In the genomic region with DNA sequence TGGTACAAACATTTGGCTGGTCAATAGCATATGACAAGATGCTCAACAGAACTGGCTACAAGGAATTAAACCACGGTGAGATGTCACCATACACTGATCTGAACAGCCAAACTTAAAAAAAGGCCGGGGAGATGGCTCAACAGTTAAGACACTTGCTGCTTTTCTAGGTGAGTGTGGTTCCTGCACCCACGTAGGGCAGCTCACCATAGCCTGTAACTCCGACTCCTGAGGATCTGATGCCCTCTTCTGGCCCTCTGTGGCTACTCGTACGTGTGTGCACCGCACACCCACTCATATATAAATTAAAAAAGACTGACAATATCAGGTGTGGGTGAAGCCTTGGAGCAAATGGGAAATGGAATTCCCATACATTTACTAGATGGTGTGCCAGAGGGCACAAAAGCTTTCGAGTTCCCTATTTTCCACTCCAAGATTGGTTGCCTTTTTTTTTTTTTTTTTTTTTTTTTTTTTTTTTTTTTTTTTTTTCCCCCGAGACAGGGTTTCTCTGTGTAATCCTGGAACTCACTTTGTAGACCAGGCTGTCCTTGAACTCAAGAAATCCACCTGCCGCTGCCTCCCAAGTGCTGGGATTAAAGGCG, we compare ENCODE assay signal across 12 mouse cellular contexts. TPM values are rescaled to one million over a fixed set of nuclear protein-coding genes. Genes with fewer than 3 reads are reported as not detected.
DNase-seq lines count a peak whose midpoint lies in the region; ATAC-seq lines count a peak whose summit lies in the region.
"Had no signal": no experiment of that assay in that cellular context is flagged by ENCODE, and none has a peak within 500 bp of the region (broad histone marks: within the 10 kb centered on the region; RNA-seq: fewer than 3 reads in every experiment).

No protein-coding gene starts in this region.

- H3K9ac ChIP-seq in midbrain, embryonic 14.5 days (replicated peaks; ENCODE audit: low read length), result no peak overlapping the region
- H3K9ac ChIP-seq in midbrain, embryonic 16.5 days (ENCODE audit: low read depth, low read length), result no peak overlapping the region
- H3K9ac ChIP-seq in liver, embryonic 12.5 days, result no peak overlapping the region
- H3K9ac ChIP-seq: limb, embryonic 13.5 days had no signal

- H3K27ac ChIP-seq in midbrain, embryonic 14.5 days (replicated peaks; ENCODE audit: low read depth, low read length), result no peak overlapping the region
- H3K27ac ChIP-seq in midbrain, embryonic 16.5 days (ENCODE audit: low read length), result no peak overlapping the region
- no peak overlapping the region for H3K27ac ChIP-seq in liver, embryonic 12.5 days
- H3K27ac ChIP-seq: limb, embryonic 13.5 days had no signal

- 75% methylated on average over 11 of the region's 11 CpGs for WGBS in midbrain, embryonic 14.5 days
- WGBS in midbrain, embryonic 16.5 days, result 76% methylated on average over 11 of the region's 11 CpGs
- WGBS in liver, embryonic 12.5 days (ENCODE audit: insufficient replicate concordance), result 76% methylated on average over 11 of the region's 11 CpGs

- peak; percentile 24 for DNase-seq in adrenal gland, postnatal 14 days
- DNase-seq in adrenal gland, postnatal 25 days, result no peak
- DNase-seq in midbrain, embryonic 14.5 days, result peak; percentile 6
- no peak for DNase-seq in frontal cortex, postnatal 36 days (ENCODE audit: low spot score in 2 of 2)
- DNase-seq: adrenal gland, adult 8-10 months; kidney, postnatal 14 days had no signal

- no peak overlapping the region for H3K4me2 ChIP-seq in midbrain, embryonic 14.5 days (ENCODE audit: low read length)
- H3K4me2 ChIP-seq in midbrain, embryonic 16.5 days (ENCODE audit: low read length), result no peak overlapping the region
- H3K4me2 ChIP-seq in liver, embryonic 12.5 days, result no peak overlapping the region
- H3K4me2 ChIP-seq: limb, embryonic 13.5 days had no signal

- H3K36me3 ChIP-seq in midbrain, embryonic 14.5 days (ENCODE audit: control insufficient read depth, insufficient read depth, low read length), result 0 out of 2 replicates have a peak, but pooled peaks cover 5% of the 10 kb centered on the region
- H3K36me3 ChIP-seq in midbrain, embryonic 16.5 days (ENCODE audit: control insufficient read depth, insufficient read depth, low read length), result no peaks in the 10 kb centered on the region
- H3K36me3 ChIP-seq in liver, embryonic 12.5 days, result peaks cover 46% of the 10 kb centered on the region

- H3K27me3 ChIP-seq in midbrain, embryonic 14.5 days (ENCODE audit: control insufficient read depth, insufficient read depth, low read length), result no peaks in the 10 kb centered on the region
- H3K27me3 ChIP-seq in midbrain, embryonic 16.5 days (ENCODE audit: control insufficient read depth, insufficient read depth, low read depth, low read length), result no peaks in the 10 kb centered on the region
- no peaks in the 10 kb centered on the region for H3K27me3 ChIP-seq in liver, embryonic 12.5 days (replicated peaks)
- H3K27me3 ChIP-seq: limb, embryonic 13.5 days had no signal

- H3K4me3 ChIP-seq in midbrain, embryonic 14.5 days (replicated peaks; ENCODE audit: low read depth, low read length), result no peak overlapping the region
- no peak overlapping the region for H3K4me3 ChIP-seq in midbrain, embryonic 16.5 days (ENCODE audit: low read depth, low read length)
- H3K4me3 ChIP-seq in liver, embryonic 12.5 days, result no peak overlapping the region
- H3K4me3 ChIP-seq: limb, embryonic 13.5 days; myocyte had no signal

- H3K4me1 ChIP-seq in midbrain, embryonic 14.5 days (ENCODE audit: control insufficient read depth, insufficient read depth, low read length), result no peaks in the 10 kb centered on the region
- H3K4me1 ChIP-seq in midbrain, embryonic 16.5 days (ENCODE audit: control insufficient read depth, insufficient read depth, low read length), result no peaks in the 10 kb centered on the region
- H3K4me1 ChIP-seq in liver, embryonic 12.5 days, result no peaks in the 10 kb centered on the region

- no peaks in the 10 kb centered on the region for H3K9me3 ChIP-seq in midbrain, embryonic 14.5 days (ENCODE audit: control insufficient read depth, low read length)
- no peaks in the 10 kb centered on the region for H3K9me3 ChIP-seq in midbrain, embryonic 16.5 days (replicated peaks; ENCODE audit: control insufficient read depth, low read length, poor library complexity, severe bottlenecking)
- H3K9me3 ChIP-seq in liver, embryonic 12.5 days (replicated peaks), result no peaks in the 10 kb centered on the region
- H3K9me3 ChIP-seq: limb, embryonic 13.5 days had no signal

- no peak for ATAC-seq in midbrain, embryonic 14.5 days (ENCODE audit: low FRiP score, low TSS enrichment)
- ATAC-seq in midbrain, embryonic 16.5 days, result no peak
- 0 out of 2 replicates have a peak, but pooled peaks have one; percentile 43 for ATAC-seq in liver, embryonic 12.5 days
- 0 out of 2 replicates have a peak, but pooled peaks have one; percentile 42 for ATAC-seq in neutrophil, adult 5-6 weeks (ENCODE audit: extremely low read depth, insufficient number of reproducible peaks, low FRiP score, poor library complexity, severe bottlenecking)
- ATAC-seq in inflammation-experienced regulatory T-cells, adult 6 months, result no peak

RNA-seq across cellular contexts. Expression of a gene that starts 13.0 kb away (rescaled TPM):
- not detected in 2 replicates for total RNA-seq in adrenal gland, postnatal 14 days (2021)
- not detected in 2 replicates for total RNA-seq in adrenal gland, postnatal 25 days (2021)
- 0.71 and 1.5 TPM in 2 replicates for polyA plus RNA-seq in midbrain, embryonic 14.5 days (2014; fragmentation: Nextera tagmentation; extraction: Ambion mirVana)
- polyA plus RNA-seq in midbrain, embryonic 16.5 days (2015; fragmentation: Nextera tagmentation; extraction: Ambion mirVana), result 0.33 and 0.81 TPM in 2 replicates
- not detected in 2 replicates for polyA plus RNA-seq in liver, embryonic 12.5 days (2016; fragmentation: Nextera tagmentation; extraction: Ambion mirVana)
- not detected in 2 replicates for total RNA-seq in neutrophil, adult 5-6 weeks (2017)
- polyA plus RNA-seq in inflammation-experienced regulatory T-cells, adult 6 months (2017; shearing (Covaris generic)), result not detected
- total RNA-seq: adrenal gland, adult 8-10 months had no signal

RNA-seq across cellular contexts. Expression of a gene that starts 23.7 kb away (rescaled TPM):
- 6.0 and 7.9 TPM in 2 replicates for total RNA-seq in adrenal gland, postnatal 14 days (2021)
- total RNA-seq in adrenal gland, postnatal 25 days (2021), result 5.6 and 6.2 TPM in 2 replicates
- 2.8 and 6.5 TPM in 2 replicates for polyA plus RNA-seq in midbrain, embryonic 14.5 days (2014; fragmentation: Nextera tagmentation; extraction: Ambion mirVana)
- 3.0 and 3.4 TPM in 2 replicates for polyA plus RNA-seq in midbrain, embryonic 16.5 days (2015; fragmentation: Nextera tagmentation; extraction: Ambion mirVana)
- polyA plus RNA-seq in liver, embryonic 12.5 days (2016; fragmentation: Nextera tagmentation; extraction: Ambion mirVana), result 57.7 and 59.0 TPM in 2 replicates
- 1.4 and 2.3 TPM in 2 replicates for total RNA-seq in neutrophil, adult 5-6 weeks (2017)
- 10 to 100 TPM in 1 of 3 experiments, 1 to 10 TPM in 2; 3.2 to 20.8 (median 3.5) TPM for polyA plus RNA-seq in inflammation-experienced regulatory T-cells, adult 6 months (2017; shearing (Covaris generic))

Comparison
In these comparisons a context has a peak if more than half of its experiments do, and no peak if none do; other contexts are left out.
1. DNase-seq: peak in adrenal gland, postnatal 14 days (single experiment) and midbrain, embryonic 14.5 days (single experiment); none in adrenal gland, postnatal 25 days (single experiment) and frontal cortex, postnatal 36 days (0 of 2).
2. ATAC-seq: peak in liver, embryonic 12.5 days (single experiment) and neutrophil, adult 5-6 weeks (single experiment); none in midbrain, embryonic 14.5 days (single experiment), midbrain, embryonic 16.5 days (single experiment) and inflammation-experienced regulatory T-cells, adult 6 months (single experiment).